Mouse (Mus musculus) C2C12 (cell line): Measurements from ENCODE around the gene Rcor2.

ENCODE experiments used
- CEBPB ChIP-seq: IDR thresholded peaks from one replicate; pipeline ENCODE4 v1.6.1; 2011; ENCODE audit warnings: low read depth, mild to moderate bottlenecking, control low read depth, moderate library complexity
- CTCF ChIP-seq: IDR thresholded peaks from one replicate; pipeline ENCODE4 v1.5.1; 2011; ENCODE audit not compliant: control insufficient read depth, insufficient read depth, insufficient read length

DNA sequence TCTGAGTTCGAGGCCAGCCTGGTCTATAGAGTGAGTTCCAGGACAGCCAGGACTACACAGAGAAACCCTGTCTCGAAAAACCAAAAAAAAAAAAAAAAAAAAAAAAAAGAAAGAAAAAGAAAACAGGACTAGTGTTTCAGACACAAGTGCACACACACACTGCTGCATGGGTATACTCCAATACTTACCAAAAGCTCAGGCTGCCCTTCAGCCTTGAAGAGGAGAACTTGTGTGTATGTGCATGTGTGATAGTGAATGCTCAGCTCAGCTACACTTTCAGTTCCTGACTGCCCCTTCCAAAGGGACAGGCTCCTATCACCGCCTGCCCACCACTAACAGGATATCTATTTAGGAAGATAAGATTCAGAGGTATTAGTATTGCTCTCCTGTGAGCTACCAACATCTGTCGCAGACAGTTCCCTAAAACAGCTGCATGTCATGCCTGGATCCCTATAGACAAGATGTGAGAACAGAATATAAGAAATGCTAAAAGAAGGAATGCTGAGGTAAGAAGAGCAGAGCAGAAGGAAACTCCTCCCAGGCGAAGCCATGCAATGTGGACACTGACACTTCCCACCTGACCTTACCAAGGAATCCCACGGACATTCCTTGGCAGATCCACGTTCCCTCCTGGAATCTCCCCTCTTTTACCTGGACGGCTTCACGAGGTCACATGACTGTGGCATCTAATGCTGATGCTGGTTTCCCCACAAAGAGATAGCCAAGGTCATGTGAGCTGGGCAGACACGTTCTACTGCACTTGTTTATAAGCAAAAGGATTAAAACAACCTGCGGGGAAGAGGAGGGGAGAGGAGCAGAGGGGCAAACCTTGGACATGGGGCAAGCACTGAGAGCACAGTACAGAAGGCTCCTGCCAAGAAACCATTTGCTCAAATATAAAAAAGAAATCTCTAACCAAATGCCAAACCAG, 38.5 kb downstream of the Rcor2 start:
- TF ChIP-seq CEBPB (no peak), CTCF (no peak)
